ENCODE assay signal across 8 mouse cellular contexts in genomic region chr4:69195645-69196044, GRCm38 (mm10).
A peak's percentile ranks its signal among the peaks of the same experiment; 100 is the strongest.
DNase-seq lines count a peak whose midpoint lies in the region; ATAC-seq and TF ChIP-seq lines count a peak whose summit lies in the region.

No protein-coding gene starts in this region.

- no peaks in the 10 kb centered on the region for H3K36me3 ChIP-seq in intestine, embryonic 15.5 days

- 0% methylated on average over 13 of the region's 13 CpGs for WGBS in intestine, embryonic 15.5 days

- peak overlapping the region; percentile 77 for H3K4me2 ChIP-seq in intestine, embryonic 15.5 days (replicated peaks)

- 0 out of 2 replicates have a peak overlapping the region, but pooled peaks have one; percentile 37 for H3K9ac ChIP-seq in intestine, embryonic 15.5 days

- DNase-seq in adrenal gland, adult 8-10 months: peak; percentile 9
- peak; percentile 18 to 50 for DNase-seq in gastrocnemius, postnatal 4 days (ENCODE audit: low spot score in 2 of 2)
- peak; percentile 51 for DNase-seq in left cerebral cortex, adult 8-10 months (ENCODE audit: low spot score in 2 of 2)
- DNase-seq in lung, postnatal 36 days: peak; percentile 41
- peak; percentile 81 for DNase-seq in right cerebral cortex, postnatal 14 days

- H3K27me3 ChIP-seq in intestine, embryonic 15.5 days (replicated peaks): no peaks in the 10 kb centered on the region

- no peak for TF ChIP-seq POLR2A in cortical plate, adult 2 months (IDR thresholded peaks at IDR 0.05; ENCODE audit: extremely low read depth, insufficient read depth, low read length)

- H3K27ac ChIP-seq in cortical plate, adult 2 months (ENCODE audit: insufficient read depth, low read length): no peak overlapping the region
- H3K27ac ChIP-seq in intestine, embryonic 15.5 days: no peak overlapping the region

- no peaks in the 10 kb centered on the region for H3K9me3 ChIP-seq in intestine, embryonic 15.5 days

- 0 out of 2 replicates have a peak, but pooled peaks have one; percentile 71 for ATAC-seq in intestine, embryonic 15.5 days
- ATAC-seq in CD4-positive, CD25-positive, alpha-beta regulatory T cell, adult 4 months: no peak

- TF ChIP-seq CTCF in cortical plate, adult 2 months (IDR thresholded peaks at IDR 0.05; ENCODE audit: extremely low read depth, insufficient read depth, low read length): peak; percentile 60

- no peaks in the 10 kb centered on the region for H3K4me1 ChIP-seq in cortical plate, adult 2 months (ENCODE audit: control insufficient read depth, insufficient read depth, low read length)
- no peaks in the 10 kb centered on the region for H3K4me1 ChIP-seq in intestine, embryonic 15.5 days (replicated peaks)

- H3K4me3 ChIP-seq in cortical plate, adult 2 months (ENCODE audit: insufficient read depth, low read length): peak overlapping the region; percentile 19
- H3K4me3 ChIP-seq in intestine, embryonic 15.5 days (replicated peaks): peak overlapping the region; percentile 34

Comparison
In these comparisons a context has a peak if more than half of its experiments do, and no peak if none do; other contexts are left out.
1. DNase-seq: peak in every context shown above with its lines; median percentile 81 in right cerebral cortex, postnatal 14 days; 51 in left cerebral cortex, adult 8-10 months; 41 in lung, postnatal 36 days; 34 in gastrocnemius, postnatal 4 days; 9 in adrenal gland, adult 8-10 months.